Mouse (Mus musculus) heart, adult 2 months (tissue): ENCODE results near the gene Trpm3. TPM values are rescaled to one million over a fixed set of nuclear protein-coding genes. Genes with fewer than 3 reads are reported as not detected.
"Not testable (repeated sequence)": the region's sequence is repeated elsewhere in the genome, so short reads cannot be mapped to it uniquely, and the experiment has no call there.

Source experiments
- DNase-seq, 2 experiments: peaks; one replicate each; pipeline ENCODE4 v3.0.0; 2021
- H3K27ac ChIP-seq: fragments of 200-600 bp; 2 replicates; pipeline ENCODE4 v1.8.1; 2022
- H3K27me3 ChIP-seq: fragments of 200-500 bp; 2 replicates; pipeline ENCODE4 v1.6.1; 2012; ENCODE audit warnings: mild to moderate bottlenecking, low read length, inconsistent platforms, mixed read lengths; ENCODE audit not compliant: control insufficient read depth, insufficient read depth
- H3K36me3 ChIP-seq: fragments of 200-500 bp; 2 replicates; pipeline ENCODE4 v1.6.1; 2012; ENCODE audit warnings: low read length, inconsistent platforms; ENCODE audit not compliant: control insufficient read depth, insufficient read depth
- H3K4me1 ChIP-seq: fragments of 200-500 bp; 2 replicates; pipeline ENCODE4 v1.6.1; 2011; ENCODE audit warnings: low read length; ENCODE audit not compliant: control insufficient read depth, insufficient read depth
- H3K4me3 ChIP-seq: fragments of 200-600 bp; 2 replicates; pipeline ENCODE4 v1.8.1; 2022
- H3K79me2 ChIP-seq: fragments of 200-500 bp; replicated peaks from 2 replicates; pipeline ENCODE4 v1.6.1; 2012; ENCODE audit warnings: mild to moderate bottlenecking, inconsistent platforms, low read length, moderate library complexity, mixed read lengths; ENCODE audit not compliant: control insufficient read depth, insufficient read depth
- H3K9ac ChIP-seq: fragments of 200-500 bp; 2 replicates; pipeline ENCODE4 v1.6.1; 2012; ENCODE audit warnings: low read depth, mild to moderate bottlenecking, control low read depth, inconsistent platforms, low read length, mixed read lengths
- CTCF ChIP-seq: fragments of 200-600 bp; IDR thresholded peaks from 2 replicates; pipeline ENCODE4 v1.8.1; 2022; ENCODE audit warnings: antibody characterized with exemption, mild to moderate bottlenecking, moderate library complexity
- EP300 ChIP-seq: fragments of 200-500 bp; IDR thresholded peaks from 2 replicates; pipeline ENCODE4 v1.6.1; 2011; ENCODE audit warnings: low read depth, low read length, control low read depth; ENCODE audit not compliant: insufficient read depth
- POLR2A ChIP-seq: fragments of 200-500 bp; IDR thresholded peaks from 2 replicates; pipeline ENCODE4 v1.6.1; 2011; ENCODE audit warnings: mild to moderate bottlenecking, low read depth, low read length, control low read depth; ENCODE audit not compliant: insufficient read depth
- WGBS: fragments of 180-500 bp; shearing (Covaris S2); methylation state at CpG from one replicate; pipeline ENCODE4 v1.1.7; 2018; 5-methylcytosine and 5-hydroxymethylcytosine counted together
- intact Hi-C: fragments of 180-260 bp; cut with DNase I; formaldehyde crosslinking; loops from one replicate; pipeline ENCODE4 v1.15.1; 2025
- polyA plus RNA-seq: library from polyadenylated mRNA; depleted of rRNA; stranded (reverse); fragments of >200 nt; gene quantifications from 2 replicates; pipeline ENCODE4 v1.2.3, GENCODE M21; 2012
- total RNA-seq, 2 experiments: library from RNA; stranded (reverse); gene quantifications; 2 replicates each; pipeline ENCODE4 v1.2.3; 2021

The Trpm3 gene
- total and polyA plus RNA-seq, 3 experiments = 0.51 to 1.1 (median 0.81) TPM

DNA sequence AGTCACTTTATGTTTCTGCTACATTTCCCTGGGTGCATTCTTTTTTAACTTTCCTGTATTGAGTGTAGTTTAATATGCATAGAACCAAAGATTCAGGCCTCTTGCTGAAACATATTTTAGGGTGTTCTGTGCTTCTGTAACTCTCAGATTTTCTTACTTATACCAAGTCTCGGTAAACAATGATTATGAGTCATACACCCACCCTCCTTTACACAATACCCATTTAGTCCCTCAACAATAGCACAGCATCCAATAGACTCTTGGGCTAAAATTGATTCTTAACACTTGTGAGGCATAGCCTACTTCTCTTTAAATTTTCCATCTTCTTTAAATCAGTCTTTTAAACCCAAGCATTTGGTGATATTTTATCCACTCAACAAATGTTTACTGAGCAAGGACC, 709.4 kb downstream of the Trpm3 start:
- no peaks in the 10 kb centered on the region for H3K4me1 ChIP-seq
- no peaks in the 10 kb centered on the region for H3K36me3 ChIP-seq
- no peak overlapping the region for H3K4me3 ChIP-seq
- TF ChIP-seq CTCF (no peak), POLR2A (no peak), EP300 (no peak)
- no peaks in the 10 kb centered on the region for H3K79me2 ChIP-seq
- H3K27ac ChIP-seq = no peak overlapping the region
- H3K9ac ChIP-seq = no peak overlapping the region
- intact Hi-C loops = no loop called here
- no peak for DNase-seq
- H3K27me3 ChIP-seq = no peaks in the 10 kb centered on the region
- WGBS = 34% methylated on average over 1 of the region's 1 CpGs

DNA sequence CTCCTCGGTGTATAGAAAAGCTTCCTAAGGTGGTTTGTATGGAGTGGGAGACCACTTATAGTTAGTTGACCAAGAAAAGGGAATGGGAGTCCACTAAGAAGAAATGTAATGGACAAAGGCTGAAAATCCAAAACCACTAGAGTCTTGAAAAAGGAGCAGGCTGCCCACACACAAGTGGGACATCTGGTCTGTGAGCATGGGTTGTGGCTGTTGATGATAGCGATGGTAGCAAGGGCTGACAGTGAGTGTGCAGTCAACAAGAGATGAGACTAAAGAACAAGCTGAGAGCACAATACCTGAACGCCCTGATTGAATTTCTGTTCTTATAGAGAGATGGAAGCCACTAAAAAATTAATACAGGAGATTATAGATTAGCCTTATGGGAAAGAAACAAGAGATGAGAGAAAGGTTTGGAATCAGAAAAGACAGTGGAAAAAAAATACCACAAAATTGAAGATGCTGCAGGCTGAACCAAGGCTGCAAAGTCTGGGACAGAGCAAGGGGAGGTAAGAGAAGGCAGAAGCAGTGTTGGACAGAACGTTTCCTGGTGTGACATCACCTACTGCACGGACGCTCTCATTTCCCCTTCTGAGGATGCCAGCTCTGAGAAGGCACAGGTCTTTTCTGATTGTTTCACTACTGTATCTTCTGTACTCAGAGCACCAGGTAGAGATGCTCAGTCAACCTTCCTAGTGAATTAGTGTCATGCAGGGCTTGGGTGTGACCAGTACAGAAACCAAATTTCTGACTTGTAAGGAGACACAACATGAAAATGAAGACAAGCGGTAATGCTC, 710.1 kb downstream of the Trpm3 start:
- Histone ChIP-seq H3K27me3 (no peaks in the 10 kb centered on the region), H3K36me3 (no peaks in the 10 kb centered on the region), H3K4me3 (no peak overlapping the region), H3K9ac (no peak overlapping the region), H3K27ac (no peak overlapping the region), H3K4me1 (no peaks in the 10 kb centered on the region), H3K79me2 (no peaks in the 10 kb centered on the region)
- 66% methylated on average over 7 of the region's 7 CpGs for WGBS
- no peak for DNase-seq
- intact Hi-C loops = no loop called here
- no peak for TF ChIP-seq EP300
- TF ChIP-seq CTCF = no peak
- no peak for TF ChIP-seq POLR2A

DNA sequence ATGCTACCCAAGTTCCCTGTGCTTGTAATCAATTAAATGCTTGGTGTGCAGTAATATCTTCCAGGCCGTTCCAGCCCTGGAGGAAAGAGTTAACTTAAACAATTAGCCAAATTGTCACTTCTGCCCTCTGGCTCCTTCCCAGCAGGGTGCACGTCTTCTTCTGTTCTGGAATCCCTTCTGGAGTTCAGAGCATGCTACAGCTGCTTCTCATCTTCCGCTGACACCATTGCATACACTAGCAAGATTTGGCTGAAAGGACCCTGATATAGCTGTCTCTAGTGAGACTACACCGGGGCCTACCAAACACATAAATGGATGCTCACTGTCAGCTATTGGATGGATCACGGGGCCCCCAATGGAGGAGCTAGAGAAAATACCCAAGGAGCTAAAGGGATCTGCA, 712.6 kb downstream of the Trpm3 start:
- H3K4me1 ChIP-seq, H3K36me3 ChIP-seq, DNase-seq, H3K79me2 ChIP-seq, H3K9ac ChIP-seq, H3K4me3 ChIP-seq, H3K27me3 ChIP-seq, intact Hi-C loops, H3K27ac ChIP-seq: not testable (repeated sequence)
- 72% methylated on average over 5 of the region's 5 CpGs for WGBS

DNA sequence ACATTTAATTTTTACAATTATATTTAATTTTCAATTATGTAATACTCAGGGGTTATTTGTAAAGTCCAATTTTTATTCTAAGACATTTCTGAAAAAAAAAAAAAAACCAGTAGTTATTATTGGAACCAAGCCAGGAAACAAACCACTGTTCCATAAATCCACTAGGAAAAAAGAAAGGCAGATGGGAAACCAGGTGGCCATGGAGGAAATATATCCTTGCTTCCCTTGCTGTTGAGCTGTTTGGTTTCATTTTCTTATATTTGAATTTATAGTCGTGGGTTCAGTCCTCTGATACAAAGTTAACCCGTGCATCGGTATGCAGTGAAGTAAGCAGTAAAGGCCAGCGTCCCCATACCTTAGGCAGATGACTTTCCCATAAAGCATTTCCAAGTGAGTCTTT, 720.8 kb downstream of the Trpm3 start:
- H3K27ac ChIP-seq = no peak overlapping the region
- no peak for DNase-seq
- no peak overlapping the region for H3K4me3 ChIP-seq
- H3K27me3 ChIP-seq = no peaks in the 10 kb centered on the region
- H3K4me1 ChIP-seq = no peaks in the 10 kb centered on the region
- H3K9ac ChIP-seq = no peak overlapping the region
- no peaks in the 10 kb centered on the region for H3K79me2 ChIP-seq
- intact Hi-C loops = no loop called here
- no peaks in the 10 kb centered on the region for H3K36me3 ChIP-seq
- WGBS = 86% methylated on average over 4 of the region's 4 CpGs
- TF ChIP-seq CTCF (no peak), POLR2A (no peak), EP300 (no peak)

DNA sequence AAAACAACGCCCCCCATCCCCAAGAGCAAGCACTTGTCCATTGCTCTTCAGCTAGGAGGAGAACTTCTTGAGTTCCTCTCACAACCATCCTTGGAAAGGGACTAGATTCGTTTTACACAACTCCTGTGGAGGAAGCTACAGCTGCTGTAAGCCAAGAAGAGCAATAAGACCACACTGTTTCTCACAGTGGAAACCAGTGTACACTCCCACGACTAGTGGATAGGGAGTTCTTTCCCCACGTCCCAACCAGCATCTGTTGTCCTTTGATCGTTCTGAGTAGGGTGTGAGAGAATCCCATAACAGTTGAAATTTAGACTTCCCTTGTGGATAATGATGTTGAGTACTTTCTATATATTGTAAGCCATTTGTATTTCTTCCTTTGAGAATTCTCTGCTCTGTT, 728.6 kb downstream of the Trpm3 start:
- no peak for TF ChIP-seq POLR2A
- TF ChIP-seq EP300 = no peak
- TF ChIP-seq CTCF = no peak
- Histone ChIP-seq H3K4me3 (no peak overlapping the region), H3K27ac (no peak overlapping the region), H3K4me1 (no peaks in the 10 kb centered on the region), H3K79me2 (no peaks in the 10 kb centered on the region), H3K36me3 (no peaks in the 10 kb centered on the region), H3K9ac (no peak overlapping the region), H3K27me3 (no peaks in the 10 kb centered on the region)
- DNase-seq = no peak
- WGBS = 74% methylated on average over 5 of the region's 5 CpGs
- intact Hi-C loops = no loop called here

DNA sequence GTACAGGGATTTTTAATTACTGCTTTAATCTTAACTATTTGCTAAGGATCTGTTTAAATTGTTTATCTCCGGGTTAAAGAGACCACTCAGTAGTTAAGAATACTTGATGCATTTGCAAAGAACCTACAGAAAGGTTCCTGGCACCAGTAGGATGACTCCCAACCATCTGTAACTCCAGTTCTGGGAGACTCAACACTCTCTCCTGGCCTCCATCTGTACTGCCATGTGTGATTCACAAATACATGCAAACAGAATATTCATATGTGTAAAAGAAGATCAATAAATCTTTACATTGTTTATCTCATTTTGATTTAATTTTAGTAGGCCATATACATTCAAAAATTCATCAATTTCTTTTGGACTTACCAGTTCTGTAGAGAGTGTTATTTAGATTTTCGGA, 731.0 kb downstream of the Trpm3 start:
- H3K36me3 ChIP-seq = no peaks in the 10 kb centered on the region
- H3K27me3 ChIP-seq = no peaks in the 10 kb centered on the region
- intact Hi-C loops = no loop called here
- TF ChIP-seq POLR2A (no peak), EP300 (no peak), CTCF (no peak)
- H3K79me2 ChIP-seq = no peaks in the 10 kb centered on the region
- H3K9ac ChIP-seq = no peak overlapping the region
- 75% methylated on average over 2 of the region's 2 CpGs for WGBS
- no peak overlapping the region for H3K4me3 ChIP-seq
- H3K27ac ChIP-seq = no peak overlapping the region
- DNase-seq = no peak
- H3K4me1 ChIP-seq = no peaks in the 10 kb centered on the region

DNA sequence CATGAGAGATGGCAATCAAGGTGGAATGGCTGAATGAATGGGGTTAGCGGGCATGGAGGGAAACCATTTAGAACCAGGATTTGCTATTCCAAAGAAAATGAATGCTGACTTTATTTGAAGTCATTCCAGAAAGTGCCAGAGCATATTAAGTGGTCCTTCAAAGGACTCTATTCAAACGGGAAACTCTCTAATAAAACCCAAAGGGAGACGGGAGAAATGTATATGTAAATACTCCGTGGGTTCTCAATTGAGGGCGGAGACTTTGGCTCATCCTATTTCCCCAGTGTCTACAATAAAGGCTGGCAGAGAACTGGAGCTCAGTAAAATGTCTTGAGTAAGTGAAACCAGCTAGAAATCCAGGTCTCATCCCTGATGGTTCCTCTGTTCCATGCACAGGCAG, 733.6 kb downstream of the Trpm3 start:
- H3K4me1 ChIP-seq = no peaks in the 10 kb centered on the region
- no peak overlapping the region for H3K4me3 ChIP-seq
- H3K79me2 ChIP-seq = no peaks in the 10 kb centered on the region
- DNase-seq = no peak
- no peak overlapping the region for H3K27ac ChIP-seq
- intact Hi-C loops = no loop called here
- TF ChIP-seq POLR2A = no peak
- TF ChIP-seq EP300 = no peak
- TF ChIP-seq CTCF = no peak
- H3K9ac ChIP-seq = no peak overlapping the region
- H3K36me3 ChIP-seq = no peaks in the 10 kb centered on the region
- H3K27me3 ChIP-seq = no peaks in the 10 kb centered on the region
- 65% methylated on average over 5 of the region's 5 CpGs for WGBS
